Mouse (Mus musculus): ENCODE results near the gene C330007P06Rik. TPM values are rescaled to one million over a fixed set of nuclear protein-coding genes. Genes with fewer than 3 reads are reported as not detected.

C330007P06Rik gene
- polyA plus RNA-seq, 1 experiment from 2014 or later, result 37.5 TPM

DNA sequence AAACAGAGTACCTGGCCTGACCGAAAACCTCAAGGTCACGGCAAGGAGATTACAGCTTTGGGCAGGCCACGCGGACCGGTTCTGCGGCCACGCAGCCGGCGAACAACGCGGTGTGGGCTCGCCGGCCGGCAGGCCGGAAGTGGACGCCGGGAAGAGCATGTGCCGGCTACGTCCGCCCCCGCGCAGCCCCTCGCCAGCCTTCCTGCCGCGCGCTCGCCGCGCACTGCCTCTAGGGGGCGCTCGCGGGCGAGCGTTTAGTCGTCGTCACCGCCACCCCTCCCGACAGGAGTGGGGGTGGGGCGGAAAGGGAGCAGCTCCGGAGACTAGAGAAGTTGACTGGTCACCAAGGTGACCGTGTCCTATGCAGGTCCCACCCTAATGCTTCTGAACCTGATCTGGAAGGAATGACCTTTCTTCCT lies 77.7 kb downstream of the C330007P06Rik start:
- H3K4me2 ChIP-seq, result peak overlapping the region; percentile 57
- H3K9me3 ChIP-seq, result no peaks in the 10 kb centered on the region
- H3K27me3 ChIP-seq, result no peaks in the 10 kb centered on the region
- WGBS, result 30% methylated on average over 41 of the region's 41 CpGs
- H3K4me3 ChIP-seq, result peak overlapping the region; percentile 58
- H3K9ac ChIP-seq, result peak overlapping the region; percentile 83
- ATAC-seq (ENCODE audit: insufficient number of reproducible peaks, insufficient read depth, low FRiP score, low TSS enrichment, low read depth), result peak; percentile 72
- H3K4me1 ChIP-seq, result no peaks in the 10 kb centered on the region
- peaks cover 7% of the 10 kb centered on the region for H3K36me3 ChIP-seq
- H3K27ac ChIP-seq, result peak overlapping the region; percentile 86

DNA sequence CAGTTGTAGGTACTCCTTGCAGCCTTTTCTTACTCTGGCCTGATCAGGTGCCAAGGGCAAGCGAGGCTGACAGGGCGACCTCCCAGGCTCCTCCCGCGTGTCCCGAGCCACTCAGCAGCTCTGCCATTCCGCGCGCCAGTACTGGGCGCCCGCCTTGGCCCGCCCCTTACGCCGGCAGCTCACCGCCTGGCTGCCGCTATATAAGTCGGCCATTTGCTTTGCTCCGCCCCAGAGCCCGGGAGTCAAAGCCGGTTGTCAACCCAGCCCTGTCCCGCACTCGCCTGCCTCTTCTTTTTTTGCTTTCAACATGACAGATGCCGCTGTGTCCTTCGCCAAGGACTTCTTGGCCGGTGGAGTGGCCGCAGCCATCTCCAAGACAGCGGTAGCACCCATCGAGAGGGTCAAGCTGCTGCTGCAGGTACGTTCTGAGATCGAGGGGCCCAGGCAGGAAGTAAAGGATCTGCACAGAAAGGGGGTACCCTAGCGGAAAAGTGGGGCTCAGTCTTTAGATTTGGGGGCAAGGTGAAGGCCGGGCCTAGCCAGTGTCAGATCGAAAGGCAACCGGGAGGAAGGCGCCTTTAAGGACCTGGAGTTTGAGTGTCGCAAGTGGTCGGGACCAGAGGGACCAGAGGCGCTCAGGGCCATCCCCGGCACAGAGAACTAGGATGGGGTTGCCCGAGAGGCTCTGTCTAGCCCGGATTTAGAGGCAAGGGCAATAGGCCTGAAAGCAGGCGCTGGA lies 78.3 kb downstream of the C330007P06Rik start, which contains the start of gene Slc25a5:
Slc25a5 (plus strand) TSS at position 228 of the 739 bp plus-strand sequence.
- ATAC-seq (ENCODE audit: insufficient number of reproducible peaks, insufficient read depth, low FRiP score, low TSS enrichment, low read depth), result peak; percentile 89
- Histone ChIP-seq H3K4me2 (peak within 1 kb of the TSS; percentile 57), H3K9ac (peak within 1 kb of the TSS; percentile 83), H3K4me3 (peak within 1 kb of the TSS; percentile 58), H3K27ac (peak within 1 kb of the TSS; percentile 86), H3K27me3 (no peaks in the 10 kb centered on the region), H3K9me3 (no peaks in the 10 kb centered on the region), H3K4me1 (no peaks in the 10 kb centered on the region), H3K36me3 (peaks cover 7% of the 10 kb centered on the region)
- WGBS, result 28% methylated on average over 41 of the region's 41 CpGs

DNA sequence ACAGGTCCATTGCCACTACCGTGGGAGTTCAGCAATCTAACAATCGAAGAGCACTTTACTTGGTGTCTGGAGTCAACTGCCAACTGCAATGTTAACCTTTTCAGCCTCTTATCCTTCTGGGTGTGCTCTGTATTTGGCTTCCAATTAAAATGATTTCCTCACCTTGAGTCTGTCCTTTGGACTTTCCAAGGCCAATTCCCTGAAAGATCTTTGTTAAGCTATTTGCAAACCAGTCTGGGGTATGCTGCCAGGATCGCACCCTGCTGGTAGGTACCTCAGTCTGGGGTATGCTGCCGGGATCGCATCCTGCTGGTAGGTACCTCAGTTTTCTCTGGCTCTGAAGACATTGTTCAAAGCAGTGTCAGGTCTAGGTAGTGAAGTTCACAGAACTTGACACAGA lies 79.3 kb downstream of the C330007P06Rik start:
- no peak for ATAC-seq (ENCODE audit: insufficient number of reproducible peaks, insufficient read depth, low FRiP score, low TSS enrichment, low read depth)
- H3K27ac ChIP-seq, result no peak overlapping the region
- H3K9ac ChIP-seq, result no peak overlapping the region
- no peak overlapping the region for H3K4me3 ChIP-seq
- WGBS, result 69% methylated on average over 5 of the region's 5 CpGs
- no peaks in the 10 kb centered on the region for H3K9me3 ChIP-seq
- no peak overlapping the region for H3K4me2 ChIP-seq
- no peaks in the 10 kb centered on the region for H3K4me1 ChIP-seq
- H3K27me3 ChIP-seq, result no peaks in the 10 kb centered on the region
- H3K36me3 ChIP-seq, result peaks cover 7% of the 10 kb centered on the region

DNA sequence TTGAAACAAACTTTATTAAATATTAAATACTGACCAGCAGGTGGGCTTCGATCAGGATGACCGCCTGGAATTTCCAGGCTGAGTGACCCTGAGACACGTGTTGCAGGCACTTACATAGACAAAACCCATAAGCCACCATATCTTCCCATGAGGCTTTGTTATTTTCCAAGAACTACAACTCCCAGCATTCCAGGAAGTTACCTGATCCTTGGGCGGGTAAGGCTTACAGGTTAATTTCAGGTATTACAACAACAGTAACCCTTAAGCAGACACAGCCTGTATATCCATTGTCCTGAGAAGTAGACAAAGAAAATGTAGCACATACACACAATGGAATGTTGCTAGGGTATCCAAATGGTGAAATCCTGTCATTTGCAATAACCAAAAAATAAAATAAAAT lies 84.6 kb downstream of the C330007P06Rik start:
- no peak for ATAC-seq (ENCODE audit: insufficient number of reproducible peaks, insufficient read depth, low FRiP score, low TSS enrichment, low read depth)
- WGBS, result 58% methylated on average over 4 of the region's 4 CpGs
- H3K9ac ChIP-seq, result no peak overlapping the region
- no peaks in the 10 kb centered on the region for H3K36me3 ChIP-seq
- H3K9me3 ChIP-seq, result no peaks in the 10 kb centered on the region
- no peaks in the 10 kb centered on the region for H3K27me3 ChIP-seq
- no peak overlapping the region for H3K4me3 ChIP-seq
- no peak overlapping the region for H3K27ac ChIP-seq
- no peak overlapping the region for H3K4me2 ChIP-seq
- H3K4me1 ChIP-seq, result no peaks in the 10 kb centered on the region

DNA sequence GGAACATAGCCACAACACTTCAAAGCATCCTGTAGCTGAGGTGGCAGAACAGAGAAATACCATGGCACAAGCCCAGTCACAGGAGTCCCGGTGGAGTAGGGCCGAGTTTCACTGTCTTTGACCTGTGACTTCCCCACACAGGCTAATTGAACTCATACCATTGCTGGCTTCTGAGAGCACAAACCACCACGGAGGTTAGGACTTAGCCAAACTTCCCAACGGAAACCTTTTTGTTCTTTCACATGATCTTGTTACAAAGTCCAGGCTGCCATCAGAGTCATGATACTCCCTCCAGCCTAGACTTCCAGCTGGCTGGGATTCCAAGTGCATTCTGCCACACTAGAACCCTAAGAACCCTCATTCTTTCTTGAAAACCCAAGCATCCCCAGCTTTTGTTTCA lies 96.2 kb downstream of the C330007P06Rik start:
- no peak overlapping the region for H3K9ac ChIP-seq
- no peak overlapping the region for H3K4me3 ChIP-seq
- no peaks in the 10 kb centered on the region for H3K4me1 ChIP-seq
- no peak overlapping the region for H3K27ac ChIP-seq
- no peaks in the 10 kb centered on the region for H3K27me3 ChIP-seq
- H3K9me3 ChIP-seq, result no peaks in the 10 kb centered on the region
- H3K36me3 ChIP-seq, result no peaks in the 10 kb centered on the region
- 54% methylated on average over 4 of the region's 4 CpGs for WGBS
- no peak for ATAC-seq (ENCODE audit: insufficient number of reproducible peaks, insufficient read depth, low FRiP score, low TSS enrichment, low read depth)
- H3K4me2 ChIP-seq, result no peak overlapping the region

DNA sequence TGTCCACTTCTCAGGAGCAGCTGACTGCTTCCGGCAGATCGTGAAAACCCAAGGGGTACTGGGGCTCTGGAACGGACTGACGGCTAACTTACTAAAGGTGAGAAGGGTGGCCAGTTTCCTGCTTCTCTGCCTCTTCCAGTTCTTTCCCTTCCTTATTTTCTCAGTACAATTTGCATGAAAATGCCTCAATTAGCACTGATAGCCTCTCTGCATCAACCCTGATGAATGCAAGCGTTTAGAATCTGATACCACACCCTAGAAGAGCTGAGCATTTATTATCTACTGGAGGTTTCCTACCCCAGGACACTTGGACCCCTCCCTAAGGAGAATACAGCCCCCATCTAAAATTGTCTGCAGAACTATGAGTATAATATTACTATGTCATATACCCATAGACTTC lies 98.4 kb downstream of the C330007P06Rik start:
- Histone ChIP-seq H3K4me3 (no peak overlapping the region), H3K4me1 (no peaks in the 10 kb centered on the region), H3K9me3 (no peaks in the 10 kb centered on the region), H3K9ac (no peak overlapping the region), H3K27ac (no peak overlapping the region), H3K36me3 (no peaks in the 10 kb centered on the region), H3K27me3 (no peaks in the 10 kb centered on the region), H3K4me2 (no peak overlapping the region)
- 88% methylated on average over 5 of the region's 5 CpGs for WGBS
- no peak for ATAC-seq (ENCODE audit: insufficient number of reproducible peaks, insufficient read depth, low FRiP score, low TSS enrichment, low read depth)

Other genes starting within 250 kb of the C330007P06Rik start
- 2.9 and 3.5 TPM in 2 replicates for gene Akap17b, start 228.7 kb downstream of the C330007P06Rik start, polyA plus RNA-seq (2015; fragmentation: Nextera tagmentation; extraction: Ambion mirVana)
- gene Slc25a43, start 130.5 kb downstream of the C330007P06Rik start, polyA plus RNA-seq (2015; fragmentation: Nextera tagmentation; extraction: Ambion mirVana), result 1.7 and 2.1 TPM in 2 replicates
- gene Slc25a5, start 78.5 kb downstream of the C330007P06Rik start, polyA plus RNA-seq (2015; fragmentation: Nextera tagmentation; extraction: Ambion mirVana), result 481 and 518 TPM in 2 replicates
- 132 and 136 TPM in 2 replicates for gene Ube2a, start 211 bp downstream of the C330007P06Rik start, polyA plus RNA-seq (2015; fragmentation: Nextera tagmentation; extraction: Ambion mirVana)
- gene Nkrf, start 28.8 kb upstream of the C330007P06Rik start, polyA plus RNA-seq (2015; fragmentation: Nextera tagmentation; extraction: Ambion mirVana), result 1.5 TPM in 2 replicates
- gene Sept6, start 117.7 kb upstream of the C330007P06Rik start, polyA plus RNA-seq (2015; fragmentation: Nextera tagmentation; extraction: Ambion mirVana), result 38.3 and 40.0 TPM in 2 replicates
- gene Sowahd, start 174.7 kb upstream of the C330007P06Rik start, polyA plus RNA-seq (2015; fragmentation: Nextera tagmentation; extraction: Ambion mirVana), result not detected in 2 replicates
- gene Rpl39, start 211.3 kb upstream of the C330007P06Rik start, polyA plus RNA-seq (2015; fragmentation: Nextera tagmentation; extraction: Ambion mirVana), result 601 and 648 TPM in 2 replicates
- 23.4 and 24.4 TPM in 2 replicates for gene Upf3b, start 236.2 kb upstream of the C330007P06Rik start, polyA plus RNA-seq (2015; fragmentation: Nextera tagmentation; extraction: Ambion mirVana)

Data from embryonic facial prominence, embryonic 13.5 days (tissue).